Mouse (Mus musculus): ENCODE results near the gene Gm13199. TPM values are rescaled to one million over a fixed set of nuclear protein-coding genes. Genes with fewer than 3 reads are reported as not detected.

Gene Gm13199
- polyA plus RNA-seq, 1 experiment from 2014 or later = 2.3 TPM

- 89% methylated on average over 5 of the region's 5 CpGs for WGBS
- H3K36me3 ChIP-seq (ENCODE audit: control insufficient read depth, insufficient read depth, low read length) = peaks cover 6% of the 10 kb centered on the region; the same call in 1 of the 2 replicates
Observed at GRCm38 (mm10) chr2:5888865-5889264, 26.1 kb upstream of the Gm13199 start.

GRCm38 (mm10) chr2:5877446-5877845 is 14.7 kb upstream of the Gm13199 start:
- DNase-seq (ENCODE audit: low spot score) (no peak), ATAC-seq (ENCODE audit: low FRiP score) (no peak)
- no peaks in the 10 kb centered on the region for H3K27me3 ChIP-seq (ENCODE audit: control insufficient read depth, insufficient read depth, low read length)
- H3K36me3 ChIP-seq (ENCODE audit: control insufficient read depth, insufficient read depth, low read length) = peaks cover 8% of the 10 kb centered on the region; the same call in 1 of the 2 replicates
- H3K4me1 ChIP-seq (replicated peaks; ENCODE audit: control insufficient read depth, insufficient read depth, low read length) = no peaks in the 10 kb centered on the region
- no peaks in the 10 kb centered on the region for H3K9me3 ChIP-seq (ENCODE audit: control insufficient read depth, low read length)
- H3K4me2 ChIP-seq (replicated peaks; ENCODE audit: low read depth, low read length) = no peak overlapping the region
- no peak overlapping the region for H3K27ac ChIP-seq (ENCODE audit: low read depth, low read length)
- H3K9ac ChIP-seq (ENCODE audit: low read depth, low read length) = no peak overlapping the region
- 79% methylated on average over 3 of the region's 3 CpGs for whole genome bisulfite sequencing
- no peak overlapping the region for H3K4me3 ChIP-seq (ENCODE audit: low read depth, low read length)

More at GRCm38 (mm10) chr2:5888865-5889264, 26.1 kb upstream of the Gm13199 start:
- no peaks in the 10 kb centered on the region for H3K9me3 ChIP-seq (ENCODE audit: control insufficient read depth, low read length)
- H3K4me2 ChIP-seq (replicated peaks; ENCODE audit: low read depth, low read length) = no peak overlapping the region
- no peak overlapping the region for H3K4me3 ChIP-seq (ENCODE audit: low read depth, low read length)
- H3K4me1 ChIP-seq (replicated peaks; ENCODE audit: control insufficient read depth, insufficient read depth, low read length) = no peaks in the 10 kb centered on the region
- no peak overlapping the region for H3K9ac ChIP-seq (ENCODE audit: low read depth, low read length)
- ATAC-seq (ENCODE audit: low FRiP score) (no peak), DNase-seq (ENCODE audit: low spot score) (no peak)
- no peaks in the 10 kb centered on the region for H3K27me3 ChIP-seq (ENCODE audit: control insufficient read depth, insufficient read depth, low read length)
- no peak overlapping the region for H3K27ac ChIP-seq (ENCODE audit: low read depth, low read length)

GRCm38 (mm10) chr2:5869746-5870145 is 7.0 kb upstream of the Gm13199 start:
- Histone ChIP-seq H3K4me3 (ENCODE audit: low read depth, low read length) (no peak overlapping the region), H3K9ac (ENCODE audit: low read depth, low read length) (no peak overlapping the region), H3K27me3 (ENCODE audit: control insufficient read depth, insufficient read depth, low read length) (no peaks in the 10 kb centered on the region), H3K27ac (ENCODE audit: low read depth, low read length) (no peak overlapping the region), H3K36me3 (ENCODE audit: control insufficient read depth, insufficient read depth, low read length) (peaks cover 11% of the 10 kb centered on the region; the same call in 1 of the 2 replicates), H3K4me2 (replicated peaks; ENCODE audit: low read depth, low read length) (no peak overlapping the region), H3K4me1 (replicated peaks; ENCODE audit: control insufficient read depth, insufficient read depth, low read length) (no peaks in the 10 kb centered on the region), H3K9me3 (ENCODE audit: control insufficient read depth, low read length) (no peaks in the 10 kb centered on the region)
- DNase-seq (ENCODE audit: low spot score) (no peak), ATAC-seq (ENCODE audit: low FRiP score) (no peak)
- WGBS = 92% methylated on average over 5 of the region's 5 CpGs

- no peak for DNase-seq (ENCODE audit: low spot score)
- Histone ChIP-seq H3K4me1 (replicated peaks; ENCODE audit: control insufficient read depth, insufficient read depth, low read length) (no peaks in the 10 kb centered on the region), H3K9me3 (ENCODE audit: control insufficient read depth, low read length) (no peaks in the 10 kb centered on the region), H3K4me2 (replicated peaks; ENCODE audit: low read depth, low read length) (no peak overlapping the region), H3K4me3 (ENCODE audit: low read depth, low read length) (no peak overlapping the region), H3K36me3 (ENCODE audit: control insufficient read depth, insufficient read depth, low read length) (peaks cover 8% of the 10 kb centered on the region; the same call in 1 of the 2 replicates), H3K27ac (ENCODE audit: low read depth, low read length) (no peak overlapping the region), H3K9ac (ENCODE audit: low read depth, low read length) (no peak overlapping the region), H3K27me3 (ENCODE audit: control insufficient read depth, insufficient read depth, low read length) (no peaks in the 10 kb centered on the region)
- ATAC-seq (ENCODE audit: low FRiP score) = no peak
- 92% methylated on average over 2 of the region's 2 CpGs for WGBS
Observed at GRCm38 (mm10) chr2:5867681-5868080, 4.9 kb upstream of the Gm13199 start.

- H3K27me3 ChIP-seq (ENCODE audit: control insufficient read depth, insufficient read depth, low read length) = no peaks in the 10 kb centered on the region
- H3K4me2 ChIP-seq (replicated peaks; ENCODE audit: low read depth, low read length) = no peak overlapping the region
- DNase-seq (ENCODE audit: low spot score) = no peak
- H3K4me3 ChIP-seq (ENCODE audit: low read depth, low read length) = no peak overlapping the region
- H3K36me3 ChIP-seq (ENCODE audit: control insufficient read depth, insufficient read depth, low read length) = no peaks in the 10 kb centered on the region
- H3K9me3 ChIP-seq (ENCODE audit: control insufficient read depth, low read length) = no peaks in the 10 kb centered on the region
- no peak for ATAC-seq (ENCODE audit: low FRiP score)
- 86% methylated on average over 5 of the region's 5 CpGs for WGBS
- H3K9ac ChIP-seq (ENCODE audit: low read depth, low read length) = no peak overlapping the region
- H3K4me1 ChIP-seq (replicated peaks; ENCODE audit: control insufficient read depth, insufficient read depth, low read length) = no peaks in the 10 kb centered on the region
- no peak overlapping the region for H3K27ac ChIP-seq (ENCODE audit: low read depth, low read length)
Observed at GRCm38 (mm10) chr2:5851866-5852265, 10.9 kb downstream of the Gm13199 start.

GRCm38 (mm10) chr2:5851116-5851515 is 11.6 kb downstream of the Gm13199 start:
- Histone ChIP-seq H3K4me3 (ENCODE audit: low read depth, low read length) (no peak overlapping the region), H3K9ac (ENCODE audit: low read depth, low read length) (no peak overlapping the region), H3K4me2 (replicated peaks; ENCODE audit: low read depth, low read length) (no peak overlapping the region), H3K36me3 (ENCODE audit: control insufficient read depth, insufficient read depth, low read length) (no peaks in the 10 kb centered on the region), H3K27me3 (ENCODE audit: control insufficient read depth, insufficient read depth, low read length) (no peaks in the 10 kb centered on the region), H3K9me3 (ENCODE audit: control insufficient read depth, low read length) (no peaks in the 10 kb centered on the region), H3K27ac (ENCODE audit: low read depth, low read length) (no peak overlapping the region), H3K4me1 (replicated peaks; ENCODE audit: control insufficient read depth, insufficient read depth, low read length) (no peaks in the 10 kb centered on the region)
- DNase-seq (ENCODE audit: low spot score) (no peak), ATAC-seq (ENCODE audit: low FRiP score) (no peak)
- WGBS = 93% methylated on average over 9 of the region's 9 CpGs

GRCm38 (mm10) chr2:5845826-5846225 is 16.9 kb downstream of the Gm13199 start:
- no peaks in the 10 kb centered on the region for H3K9me3 ChIP-seq (ENCODE audit: control insufficient read depth, low read length)
- H3K36me3 ChIP-seq (ENCODE audit: control insufficient read depth, insufficient read depth, low read length) = peaks cover 3% of the 10 kb centered on the region; the same call in 1 of the 2 replicates
- ATAC-seq (ENCODE audit: low FRiP score) (no peak), DNase-seq (ENCODE audit: low spot score) (no peak)
- no peak overlapping the region for H3K27ac ChIP-seq (ENCODE audit: low read depth, low read length)
- H3K4me3 ChIP-seq (ENCODE audit: low read depth, low read length) = peak overlapping the region; percentile 76
- H3K4me2 ChIP-seq (replicated peaks; ENCODE audit: low read depth, low read length) = peak overlapping the region; percentile 42
- no peaks in the 10 kb centered on the region for H3K4me1 ChIP-seq (replicated peaks; ENCODE audit: control insufficient read depth, insufficient read depth, low read length)
- 46% methylated on average over 4 of the region's 4 CpGs for WGBS
- peak overlapping the region; percentile 86; the same call in 1 of the 2 replicates for H3K9ac ChIP-seq (ENCODE audit: low read depth, low read length)
- H3K27me3 ChIP-seq (ENCODE audit: control insufficient read depth, insufficient read depth, low read length) = no peaks in the 10 kb centered on the region

- Histone ChIP-seq H3K4me3 (ENCODE audit: low read depth, low read length) (peak within 1 kb of the TSS; percentile 76), H3K9me3 (ENCODE audit: control insufficient read depth, low read length) (no peaks in the 10 kb centered on the region), H3K36me3 (ENCODE audit: control insufficient read depth, insufficient read depth, low read length) (peaks cover 8% of the 10 kb centered on the region), H3K27me3 (ENCODE audit: control insufficient read depth, insufficient read depth, low read length) (no peaks in the 10 kb centered on the region), H3K4me2 (replicated peaks; ENCODE audit: low read depth, low read length) (peak within 1 kb of the TSS; percentile 59), H3K4me1 (replicated peaks; ENCODE audit: control insufficient read depth, insufficient read depth, low read length) (no peaks in the 10 kb centered on the region), H3K9ac (ENCODE audit: low read depth, low read length) (peak within 1 kb of the TSS; percentile 86), H3K27ac (ENCODE audit: low read depth, low read length) (peak within 1 kb of the TSS; percentile 82)
- ATAC-seq (ENCODE audit: low FRiP score) (peak; percentile 97), DNase-seq (ENCODE audit: low spot score) (peak; percentile 90)
- WGBS = under 1% methylated on average over 53 of the region's 53 CpGs
Observed at GRCm38 (mm10) chr2:5844873-5845631, 17.7 kb downstream of the Gm13199 start, which contains the start of the genes Nudt5 and Cdc123. Gene Nudt5 (plus strand): TSS chr2:5845019. Gene Cdc123 (minus strand): TSS chr2:5845164.
